Mouse (Mus musculus): Measurements from ENCODE around the gene Nek2.

GRCm38 (mm10) chr1:191802093-191802819 is 19.0 kb upstream of the Nek2 start:
- peak; percentile 69 for TF ChIP-seq EP300 (optimal IDR thresholded peaks at IDR 0.05)
- no peak for TF ChIP-seq CTCF (IDR thresholded peaks at IDR 0.05; ENCODE audit: low read depth)
